Mouse (Mus musculus) liver, embryonic 14.5 days (tissue): ENCODE measurements around the gene Wfikkn1.

Experiments used
- CTCF ChIP-seq: IDR thresholded peaks from 2 replicates; pipeline ENCODE4 v1.5.1; 2016; ENCODE audit warnings: antibody characterized with exemption, low read depth, control low read depth
- EP300 ChIP-seq: IDR thresholded peaks from 2 replicates; pipeline ENCODE4 v1.6.1; 2016; ENCODE audit warnings: antibody characterized with exemption, low read depth

GRCm38 (mm10) chr17:25879750-25880149 is 908 bp downstream of the Wfikkn1 start:
- TF ChIP-seq CTCF, result no peak
- no peak for TF ChIP-seq EP300
